Mouse (Mus musculus) monocyte, adult 2 months (primary cell): ENCODE data around the gene Rbp2.

Experiments
- DNase-seq, 2 experiments: peaks; one replicate each; pipeline ENCODE4 v3.0.0; 2022; ENCODE audit warnings: low spot score in 2 of 2, low read depth in 1 of 2

The Rbp2 gene

GRCm38 (mm10) chr9:98485815-98486214 lies at the start of gene Rbp2:
Gene Rbp2, plus strand, starts transcription at chr9:98486115.
- DNase-seq = no peak

GRCm38 (mm10) chr9:98437819-98438218 lies 48.1 kb upstream of the Rbp2 start:
- no peak for DNase-seq

- no peak for DNase-seq
Measured at GRCm38 (mm10) chr9:98439091-98439490, 46.8 kb upstream of the Rbp2 start.

GRCm38 (mm10) chr9:98442638-98443037 lies 43.3 kb upstream of the Rbp2 start:
- DNase-seq = no peak

- DNase-seq = no peak
Measured at GRCm38 (mm10) chr9:98445359-98446149, 40.4 kb upstream of the Rbp2 start.

GRCm38 (mm10) chr9:98450976-98451375 lies 34.9 kb upstream of the Rbp2 start:
- DNase-seq = no peak

GRCm38 (mm10) chr9:98466709-98467108 lies 19.2 kb upstream of the Rbp2 start:
- no peak for DNase-seq

GRCm38 (mm10) chr9:98480172-98480749 lies 5.7 kb upstream of the Rbp2 start:
- DNase-seq = no peak

GRCm38 (mm10) chr9:98482256-98482655 lies 3.7 kb upstream of the Rbp2 start:
- no peak for DNase-seq

- no peak for DNase-seq
Measured at GRCm38 (mm10) chr9:98485020-98485419, 895 bp upstream of the Rbp2 start.

- DNase-seq = no peak
Measured at GRCm38 (mm10) chr9:98487273-98487672, 1.4 kb downstream of the Rbp2 start.

- no peak for DNase-seq
Measured at GRCm38 (mm10) chr9:98489532-98489931, 3.6 kb downstream of the Rbp2 start.

GRCm38 (mm10) chr9:98490128-98490527 lies 4.2 kb downstream of the Rbp2 start:
- no peak for DNase-seq

GRCm38 (mm10) chr9:98491071-98491470 lies 5.2 kb downstream of the Rbp2 start:
- DNase-seq = no peak

- DNase-seq = no peak
Measured at GRCm38 (mm10) chr9:98492212-98492611, 6.3 kb downstream of the Rbp2 start.

GRCm38 (mm10) chr9:98492821-98493220 lies 6.9 kb downstream of the Rbp2 start:
- no peak for DNase-seq

GRCm38 (mm10) chr9:98497157-98497556 lies 11.2 kb downstream of the Rbp2 start:
- no peak for DNase-seq

GRCm38 (mm10) chr9:98497990-98498389 lies 12.1 kb downstream of the Rbp2 start:
- no peak for DNase-seq

GRCm38 (mm10) chr9:98498717-98499268 lies 12.9 kb downstream of the Rbp2 start:
- no peak for DNase-seq

- DNase-seq = no peak
Measured at GRCm38 (mm10) chr9:98499601-98500000, 13.7 kb downstream of the Rbp2 start.

- no peak for DNase-seq
Measured at GRCm38 (mm10) chr9:98507480-98507879, 21.6 kb downstream of the Rbp2 start.

- DNase-seq = no peak
Measured at GRCm38 (mm10) chr9:98510363-98511055, 24.6 kb downstream of the Rbp2 start.
